Mouse (Mus musculus): ENCODE data around the gene Zfp46.
A peak's percentile ranks its signal among the peaks of the same experiment; 100 is the strongest.

The Zfp46 gene

GRCm38 (mm10) chr4:136284455-136284854, at the start of gene Zfp46:
TSS of gene Zfp46 (plus strand) at chr4:136284683.
- peak; percentile 72 for DNase-seq (ENCODE audit: low spot score)

GRCm38 (mm10) chr4:136238669-136239068, 45.8 kb upstream of the Zfp46 start:
- no peak for DNase-seq (ENCODE audit: low spot score)

DNA sequence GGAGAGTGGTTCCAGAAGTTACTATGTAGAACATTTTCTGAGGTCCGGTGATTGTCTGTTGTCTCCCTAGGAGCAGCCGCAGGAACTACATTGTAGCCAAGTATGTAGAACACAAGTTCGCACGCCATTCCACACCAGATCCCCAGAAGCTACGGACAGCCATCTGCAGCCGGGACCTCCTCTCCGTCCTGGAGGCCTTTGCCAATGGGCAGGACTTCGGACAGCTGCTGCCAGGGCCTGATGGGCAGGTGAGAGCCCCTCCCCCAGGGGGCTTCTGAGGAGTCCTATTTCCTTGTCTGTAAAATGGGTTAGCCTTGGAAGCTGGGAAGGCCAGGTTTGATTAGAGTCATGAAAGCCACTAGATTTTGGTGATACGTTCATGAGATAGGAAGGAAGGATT, 45.4 kb upstream of the Zfp46 start:
- no peak for DNase-seq (ENCODE audit: low spot score)

DNA sequence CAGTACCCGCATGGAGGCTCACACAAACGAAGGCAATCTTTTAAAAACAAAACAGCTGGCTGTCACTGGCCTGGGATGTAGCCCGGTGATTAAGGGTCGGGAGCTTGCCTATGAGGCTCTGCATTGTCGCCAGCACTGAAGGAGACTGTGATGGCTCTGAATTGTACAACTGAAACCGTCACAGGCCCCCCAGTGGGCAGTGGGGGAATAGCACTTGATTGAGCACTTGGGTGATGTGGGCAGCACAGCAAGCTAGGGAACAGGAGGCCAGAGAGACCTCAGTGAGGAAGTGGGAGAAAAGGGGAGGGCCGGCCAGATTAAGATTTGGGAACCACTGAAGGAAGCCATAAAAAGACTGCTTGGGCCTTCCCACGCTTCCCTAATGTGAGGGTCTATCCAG, 44.9 kb upstream of the Zfp46 start:
- DNase-seq (ENCODE audit: low spot score) = no peak

- DNase-seq (ENCODE audit: low spot score) = no peak
These were observed 44.4 kb upstream of the Zfp46 start for GRCm38 (mm10) chr4:136240123-136240522.

GRCm38 (mm10) chr4:136240955-136241354, 43.5 kb upstream of the Zfp46 start:
- DNase-seq (ENCODE audit: low spot score) = no peak

GRCm38 (mm10) chr4:136242065-136242703, 42.3 kb upstream of the Zfp46 start:
- no peak for DNase-seq (ENCODE audit: low spot score)

DNA sequence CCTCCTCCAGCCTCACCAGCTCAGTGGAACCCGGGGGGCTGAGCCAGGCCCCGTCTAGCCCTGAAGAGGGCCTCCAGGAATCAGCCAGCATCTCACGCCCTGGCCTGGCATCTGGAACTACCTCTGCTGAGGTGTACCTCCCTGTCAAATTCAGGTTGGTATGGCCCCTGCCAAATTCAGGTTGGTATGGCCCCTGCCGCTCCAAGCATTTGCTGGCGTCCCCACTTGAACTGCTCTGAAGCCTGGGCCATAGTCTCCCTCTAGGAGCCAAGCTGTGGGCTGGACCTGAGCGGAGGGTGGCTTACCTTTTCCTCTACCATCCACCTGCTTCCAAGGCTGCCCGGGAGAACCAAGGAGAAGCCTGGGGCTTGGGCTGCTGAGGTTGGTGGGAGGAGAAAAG, 41.8 kb upstream of the Zfp46 start:
- DNase-seq (ENCODE audit: low spot score) = no peak

DNA sequence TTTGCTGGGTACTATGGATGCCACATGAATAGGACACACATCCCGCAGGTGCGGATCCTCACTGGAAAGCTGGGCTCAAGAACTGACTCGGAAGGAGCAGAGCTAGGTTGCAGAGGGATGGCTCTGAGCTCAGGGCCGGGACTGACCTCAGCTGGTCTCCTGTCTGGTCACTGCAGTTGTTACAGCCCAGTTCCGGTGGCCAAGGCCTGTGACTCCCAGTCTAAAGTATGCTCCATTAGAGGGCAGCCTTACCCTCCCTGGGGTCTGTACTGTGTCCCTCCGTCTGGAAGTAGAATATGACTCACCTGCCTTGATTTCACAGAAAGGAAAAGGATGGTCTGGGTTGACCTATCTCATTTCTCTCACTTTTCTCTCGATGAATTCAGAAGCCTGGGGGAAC, 40.3 kb upstream of the Zfp46 start:
- DNase-seq (ENCODE audit: low spot score) = no peak

- DNase-seq (ENCODE audit: low spot score) = no peak
These were observed 38.8 kb upstream of the Zfp46 start for GRCm38 (mm10) chr4:136245681-136246080.

- DNase-seq (ENCODE audit: low spot score) = no peak
These were observed 37.9 kb upstream of the Zfp46 start for GRCm38 (mm10) chr4:136246568-136246969.

- DNase-seq (ENCODE audit: low spot score) = no peak
These were observed 37.1 kb upstream of the Zfp46 start for GRCm38 (mm10) chr4:136247386-136247728.

GRCm38 (mm10) chr4:136247729-136248463, 36.6 kb upstream of the Zfp46 start, which contains the start of gene Tcea3:
TSS of gene Tcea3 (plus strand) at chr4:136247729.
- peak; percentile 34 for DNase-seq (ENCODE audit: low spot score)

DNA sequence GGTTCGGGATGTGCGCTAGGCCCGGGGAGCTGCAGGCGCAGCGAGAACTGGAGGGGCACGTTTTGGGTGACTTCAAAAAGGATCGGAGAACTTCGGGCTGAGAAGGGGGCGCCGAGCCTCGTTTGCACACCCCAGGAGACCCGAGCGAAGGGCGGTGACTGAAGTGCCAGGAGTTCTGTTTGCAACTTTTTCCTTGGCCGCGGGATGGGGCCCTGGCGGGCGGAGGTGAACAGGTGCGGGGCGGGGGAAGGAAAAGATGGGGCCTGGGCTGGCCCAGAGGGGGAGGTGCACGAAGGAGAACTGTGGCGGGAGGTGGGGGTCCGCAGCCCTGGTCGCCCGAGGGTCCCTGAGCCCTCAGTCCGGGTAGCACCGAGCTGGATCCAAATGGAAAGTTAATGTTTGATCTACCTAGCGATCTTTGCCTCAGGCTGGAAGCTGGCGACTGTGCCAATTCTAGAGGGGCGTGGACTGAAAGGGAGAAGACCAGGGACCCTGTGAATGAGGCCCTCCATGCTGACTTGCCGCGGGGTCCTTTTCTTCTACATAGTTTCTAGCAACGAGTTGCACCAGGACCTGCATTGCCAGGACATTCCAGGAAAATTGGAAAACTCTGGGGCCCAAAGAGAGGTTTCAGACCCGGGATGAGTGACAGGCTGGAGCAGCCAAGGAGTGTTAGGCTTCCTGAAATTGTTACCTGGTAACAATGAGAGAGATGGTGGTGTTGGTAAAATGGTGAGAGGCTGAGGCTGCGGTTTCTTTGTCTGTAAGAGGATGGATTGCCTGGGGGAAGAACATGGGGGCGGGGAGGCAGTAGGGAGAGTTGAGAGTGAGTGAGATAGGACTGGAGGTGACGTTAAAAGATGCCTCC, 35.8 kb upstream of the Zfp46 start:
- DNase-seq (ENCODE audit: low spot score) = no peak

- no peak for DNase-seq (ENCODE audit: low spot score)
These were observed 35.2 kb upstream of the Zfp46 start for GRCm38 (mm10) chr4:136249332-136249647.

DNA sequence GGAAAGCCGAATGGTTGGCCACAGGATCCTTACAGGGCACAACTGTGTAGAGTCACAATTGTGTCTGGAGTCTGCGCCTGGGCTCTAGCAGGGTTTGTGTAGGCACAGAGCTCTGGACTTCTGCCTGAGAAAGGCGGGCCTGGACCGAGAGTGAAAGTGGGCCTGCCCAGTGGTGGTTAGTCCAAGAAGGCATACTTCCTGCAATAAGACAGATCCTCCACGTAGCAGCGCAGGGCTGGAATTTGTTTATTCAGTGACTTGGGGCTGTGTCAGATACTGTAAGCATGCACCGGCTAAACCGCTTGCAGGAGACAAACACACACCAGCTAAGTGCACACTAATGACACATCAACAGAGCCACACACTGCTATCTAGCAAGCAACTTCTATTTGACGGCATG, 34.7 kb upstream of the Zfp46 start:
- peak; percentile 28 for DNase-seq (ENCODE audit: low spot score)

DNA sequence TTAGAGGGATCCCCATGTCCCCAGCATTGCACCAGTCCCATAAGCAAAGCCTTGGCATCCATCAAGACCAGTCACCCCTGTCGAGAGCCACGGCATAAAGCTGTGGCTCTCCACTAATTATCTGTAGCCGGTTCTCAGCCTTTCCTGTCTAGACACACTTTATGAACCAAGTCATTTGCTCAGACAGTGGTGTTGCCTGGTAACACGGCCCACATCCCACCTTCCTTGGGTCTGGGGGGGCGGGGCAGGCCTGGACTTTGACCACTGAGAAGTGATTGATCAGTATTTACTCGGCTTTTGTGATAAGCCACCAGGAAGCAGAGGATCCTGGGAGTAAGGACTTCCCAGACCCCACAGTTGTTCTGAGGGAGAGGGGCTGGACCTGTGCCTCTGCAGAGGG, 28.6 kb upstream of the Zfp46 start:
- DNase-seq (ENCODE audit: low spot score) = no peak

DNA sequence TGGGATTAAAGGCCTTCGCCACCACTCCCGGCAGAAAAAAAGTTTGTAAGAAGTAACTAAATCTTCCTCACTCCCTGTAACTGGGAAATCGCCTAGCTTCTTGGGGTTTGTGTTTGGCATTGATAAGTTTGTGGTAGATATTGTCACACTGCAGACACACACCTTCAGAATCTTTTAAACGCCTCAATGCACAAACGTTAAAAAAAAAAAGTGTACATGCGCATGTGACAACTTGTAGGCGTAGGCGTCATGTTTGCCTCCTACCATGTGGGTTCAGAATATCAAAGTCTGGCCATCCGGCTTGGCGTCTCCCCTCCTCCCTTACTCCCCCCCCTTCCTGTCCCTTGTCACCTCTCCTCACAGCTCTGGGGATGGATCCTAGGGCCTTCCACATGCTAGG, 27.8 kb upstream of the Zfp46 start:
- no peak for DNase-seq (ENCODE audit: low spot score)

GRCm38 (mm10) chr4:136259916-136260315, 24.6 kb upstream of the Zfp46 start:
- no peak for DNase-seq (ENCODE audit: low spot score)

- peak; percentile 35 for DNase-seq (ENCODE audit: low spot score)
These were observed 23.8 kb upstream of the Zfp46 start for GRCm38 (mm10) chr4:136260491-136261180.

- DNase-seq (ENCODE audit: low spot score) = no peak
These were observed 22.6 kb upstream of the Zfp46 start for GRCm38 (mm10) chr4:136261912-136262311.

DNA sequence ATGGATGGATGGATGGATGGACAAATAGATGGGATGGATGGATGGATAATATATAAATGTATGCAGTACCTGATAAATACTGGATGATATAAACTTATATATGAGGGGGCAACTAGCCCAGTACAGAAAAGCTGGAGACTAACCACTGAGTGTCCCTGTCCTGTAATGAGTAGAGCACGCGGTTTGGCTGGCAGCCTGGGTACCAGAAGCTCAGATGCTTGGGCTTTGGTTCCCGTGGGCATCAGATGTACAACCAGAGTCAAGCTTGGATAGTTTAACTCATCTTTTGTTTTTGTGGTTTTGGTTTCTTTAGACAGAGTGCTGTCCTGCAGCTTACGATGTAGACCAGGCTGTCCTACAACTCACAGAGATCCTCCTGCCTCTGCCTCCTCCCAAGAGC, 20.9 kb upstream of the Zfp46 start:
- DNase-seq (ENCODE audit: low spot score) = no peak
